Mouse (Mus musculus): ENCODE data around the gene Ern1. TPM values are rescaled to one million over a fixed set of nuclear protein-coding genes. Genes with fewer than 3 reads are reported as not detected.

The Ern1 gene
- total RNA-seq, 2 experiments from 2014 or later: 10.4 to 11.3 TPM

DNA sequence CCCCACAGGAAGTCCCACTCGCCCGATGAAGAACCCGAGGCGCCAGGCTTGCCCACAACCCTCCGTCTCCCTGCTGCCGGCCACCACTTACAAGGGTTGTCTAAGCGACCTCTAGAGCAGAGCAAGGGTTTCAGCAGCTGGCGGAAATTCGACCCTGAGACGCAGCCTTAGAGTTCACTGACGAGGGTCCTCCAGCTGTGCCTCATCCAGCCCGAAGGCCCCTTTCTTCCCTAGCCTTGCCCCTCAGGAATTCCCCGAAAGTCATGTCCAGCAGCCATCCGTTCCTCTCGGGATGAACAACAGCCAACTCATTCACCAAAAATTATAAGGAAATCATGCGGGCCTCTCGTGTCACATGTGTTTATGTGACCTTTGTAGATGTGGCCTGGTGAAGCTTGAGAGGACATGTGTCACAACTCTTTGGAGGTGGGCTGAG, 492 bp upstream of the Ern1 start:
- Histone ChIP-seq H3K4me3 (peak overlapping the region; percentile 97), H3K27ac (no peak overlapping the region)
- no peak for DNase-seq (ENCODE audit: extremely low spot score in 1 of 2, low spot score in 2 of 2)
- intact Hi-C loops (cut with DNase I): no loop called here
- no peak for TF ChIP-seq CTCF (IDR thresholded peaks at IDR 0.05)

DNA sequence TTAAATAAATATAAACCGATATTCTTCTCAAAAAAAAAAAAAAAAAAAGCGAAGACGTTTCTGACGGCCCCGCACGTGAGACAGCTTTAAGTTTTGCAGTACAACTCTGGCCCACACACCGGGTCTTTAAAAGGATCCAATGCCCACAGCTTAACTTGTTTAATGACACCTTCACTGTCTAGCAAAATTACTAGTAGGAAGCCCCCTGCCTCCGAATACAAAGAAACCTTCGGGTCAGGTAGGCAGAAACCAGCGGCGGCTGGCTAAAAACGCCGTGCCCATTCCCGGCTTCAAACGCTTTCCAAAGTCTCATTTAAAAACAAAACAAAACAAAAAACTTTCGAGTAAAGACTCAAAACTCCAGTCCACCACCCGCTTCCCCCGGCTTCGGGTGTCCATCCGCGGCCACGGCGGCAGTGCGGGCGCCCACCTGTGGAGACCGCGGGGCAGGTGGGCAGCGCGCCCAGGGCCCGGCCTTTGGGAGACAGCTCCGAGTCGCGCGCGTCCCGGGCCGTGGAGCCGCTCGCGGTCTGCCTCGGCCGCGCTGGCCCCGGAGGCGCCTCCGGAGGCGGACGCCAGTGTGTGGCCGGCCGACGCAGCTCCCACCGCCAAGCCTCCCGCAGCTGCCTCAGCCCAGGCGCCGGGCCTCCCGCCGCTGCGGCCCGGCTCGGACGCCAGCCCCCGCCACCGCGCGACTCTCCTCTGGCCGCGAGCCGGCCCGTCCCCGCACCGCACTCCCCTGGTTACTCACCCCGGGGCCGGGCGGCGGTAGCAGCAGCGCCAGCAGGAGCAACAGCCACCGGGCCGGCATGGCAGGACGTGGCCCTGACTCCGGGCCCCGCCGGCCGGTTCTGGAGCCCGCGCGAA, 553 bp downstream of the Ern1 start:
- H3K4me3 ChIP-seq: peak overlapping the region; percentile 97
- DNase-seq (ENCODE audit: extremely low spot score in 1 of 2, low spot score in 2 of 2): peak in 1 of 2 experiments; percentile 37
- peak overlapping the region; percentile 86 for H3K27ac ChIP-seq
- intact Hi-C loops (cut with DNase I): no loop called here
- no peak for TF ChIP-seq CTCF (IDR thresholded peaks at IDR 0.05)

DNA sequence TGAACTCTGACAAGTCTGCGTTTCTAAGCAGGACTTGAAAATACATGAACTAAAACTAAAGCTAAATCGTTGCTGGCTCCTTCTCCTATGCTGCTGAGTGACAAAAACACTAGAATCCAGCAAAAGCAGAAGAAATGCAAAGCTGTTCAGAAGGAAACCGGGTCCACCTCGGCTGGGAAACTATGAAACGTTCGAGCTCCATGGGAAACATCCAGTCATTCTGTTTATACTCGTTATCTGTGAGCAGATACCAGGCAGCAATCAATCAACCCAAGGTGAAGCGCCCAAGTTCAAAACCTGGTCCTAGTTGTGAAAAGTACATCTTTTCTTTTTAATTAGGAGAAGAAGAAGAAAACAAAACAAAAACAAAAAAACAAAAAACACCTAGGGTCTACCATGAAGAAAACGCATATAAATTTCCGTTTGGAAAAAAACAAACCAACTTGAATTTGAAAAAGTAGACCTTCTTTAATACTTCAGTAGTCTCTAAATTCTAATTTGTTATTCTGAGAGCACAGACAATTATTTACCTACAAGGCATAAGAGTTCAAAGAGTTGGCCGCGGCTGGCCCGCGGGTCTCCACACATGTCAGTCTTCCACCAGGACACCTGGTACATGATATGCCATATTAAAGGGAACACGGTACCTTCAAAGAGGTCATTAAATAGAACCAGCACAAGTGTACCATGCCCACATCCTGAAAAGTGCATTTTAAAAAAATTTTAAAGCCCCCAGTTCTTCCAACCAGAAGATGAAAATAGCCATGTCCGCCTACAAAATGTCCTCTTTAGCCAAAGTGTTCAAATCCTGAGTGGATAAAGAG, 1.4 kb downstream of the Ern1 start:
- DNase-seq (ENCODE audit: extremely low spot score in 1 of 2, low spot score in 2 of 2): no peak
- Histone ChIP-seq H3K4me3 (peak overlapping the region; percentile 97), H3K27ac (no peak overlapping the region)
- intact Hi-C loops (cut with DNase I): no loop called here
- no peak for TF ChIP-seq CTCF (IDR thresholded peaks at IDR 0.05)

DNA sequence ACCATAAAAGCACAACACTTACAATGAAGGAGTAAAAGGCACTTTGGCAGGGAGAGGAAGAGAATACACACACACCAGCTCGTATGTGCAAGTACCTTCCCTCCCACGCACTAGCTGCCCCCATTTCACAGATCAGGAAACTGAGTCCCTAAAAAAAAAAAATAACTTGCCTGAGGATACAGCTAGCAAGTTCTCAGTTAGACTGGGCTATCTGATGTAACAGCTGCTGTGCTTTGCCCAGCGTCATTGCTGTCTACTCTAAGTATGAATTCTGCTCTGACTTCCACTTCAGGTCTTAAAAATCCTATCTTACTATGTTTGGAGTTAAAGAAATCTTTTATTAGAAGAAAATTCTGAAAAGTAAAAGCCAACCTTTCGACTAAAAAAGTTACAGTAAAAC, 2.0 kb downstream of the Ern1 start:
- Histone ChIP-seq H3K27ac (no peak overlapping the region), H3K4me3 (no peak overlapping the region)
- intact Hi-C loops (cut with DNase I): no loop called here
- DNase-seq (ENCODE audit: extremely low spot score in 1 of 2, low spot score in 2 of 2): no peak
- no peak for TF ChIP-seq CTCF (IDR thresholded peaks at IDR 0.05)

DNA sequence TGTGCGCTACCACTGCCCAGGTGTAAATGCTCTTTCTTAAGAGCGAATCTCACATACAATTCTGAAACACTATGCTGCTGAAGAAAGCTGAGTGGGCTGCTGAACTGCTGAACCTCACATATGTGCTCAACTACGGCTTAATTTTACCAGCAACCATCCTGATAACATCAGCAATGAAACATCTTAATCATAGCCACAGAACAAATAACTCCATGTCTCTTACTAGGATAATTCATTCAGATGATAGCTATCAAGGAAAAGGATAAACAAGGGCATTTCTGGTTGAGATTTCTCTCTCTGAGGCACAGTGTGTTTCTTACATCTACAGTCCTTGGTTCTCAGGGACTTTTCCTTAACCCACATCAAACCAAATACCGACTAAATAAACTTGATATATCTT, 2.8 kb downstream of the Ern1 start:
- no peak overlapping the region for H3K27ac ChIP-seq
- no peak for DNase-seq (ENCODE audit: extremely low spot score in 1 of 2, low spot score in 2 of 2)
- TF ChIP-seq CTCF (IDR thresholded peaks at IDR 0.05): no peak
- intact Hi-C loops (cut with DNase I): no loop called here
- H3K4me3 ChIP-seq: no peak overlapping the region

DNA sequence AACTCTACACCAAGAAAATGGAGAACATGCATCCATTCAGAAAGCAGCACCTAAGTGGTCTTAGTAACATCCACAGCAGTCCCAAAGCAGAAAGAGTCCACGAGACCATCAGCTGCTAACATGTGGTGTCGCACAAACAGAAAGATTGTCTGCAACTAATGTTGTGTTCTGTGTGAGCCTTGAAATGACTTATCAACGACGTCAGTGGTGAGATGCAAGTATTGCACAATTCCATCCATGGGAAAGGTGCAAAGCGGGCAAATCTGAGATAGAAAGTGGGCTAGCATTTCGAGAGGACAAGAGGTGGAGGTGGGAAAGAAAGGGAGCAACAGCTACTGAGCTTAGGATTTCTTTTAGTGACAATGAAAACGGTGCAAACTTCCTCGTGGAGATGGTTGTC, 4.8 kb downstream of the Ern1 start:
- intact Hi-C loops (cut with DNase I): no loop called here
- H3K4me3 ChIP-seq: no peak overlapping the region
- no peak for DNase-seq (ENCODE audit: extremely low spot score in 1 of 2, low spot score in 2 of 2)
- no peak overlapping the region for H3K27ac ChIP-seq
- TF ChIP-seq CTCF (IDR thresholded peaks at IDR 0.05): no peak

DNA sequence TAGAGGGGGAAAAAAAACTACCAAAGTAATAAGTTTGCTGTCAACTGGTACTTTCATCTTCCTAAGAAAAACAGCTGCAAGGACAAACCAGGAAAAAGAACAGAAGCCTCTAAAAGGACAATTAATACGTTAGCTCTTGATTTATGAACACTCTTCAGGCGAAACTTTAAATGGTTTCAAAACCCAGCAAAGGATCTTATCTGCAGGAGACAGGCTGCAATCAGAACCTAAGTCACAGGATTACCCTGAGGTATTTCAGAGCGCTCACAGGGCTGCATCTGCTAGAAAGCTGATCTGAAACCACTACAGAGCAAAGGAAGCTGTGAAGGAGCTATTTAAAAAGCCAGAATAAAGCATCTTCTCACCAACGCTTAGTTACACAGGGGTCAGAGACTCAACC, 6.0 kb downstream of the Ern1 start:
- intact Hi-C loops (cut with DNase I): no loop called here
- H3K27ac ChIP-seq: no peak overlapping the region
- TF ChIP-seq CTCF (IDR thresholded peaks at IDR 0.05): no peak
- no peak overlapping the region for H3K4me3 ChIP-seq
- DNase-seq (ENCODE audit: extremely low spot score in 1 of 2, low spot score in 2 of 2): no peak

DNA sequence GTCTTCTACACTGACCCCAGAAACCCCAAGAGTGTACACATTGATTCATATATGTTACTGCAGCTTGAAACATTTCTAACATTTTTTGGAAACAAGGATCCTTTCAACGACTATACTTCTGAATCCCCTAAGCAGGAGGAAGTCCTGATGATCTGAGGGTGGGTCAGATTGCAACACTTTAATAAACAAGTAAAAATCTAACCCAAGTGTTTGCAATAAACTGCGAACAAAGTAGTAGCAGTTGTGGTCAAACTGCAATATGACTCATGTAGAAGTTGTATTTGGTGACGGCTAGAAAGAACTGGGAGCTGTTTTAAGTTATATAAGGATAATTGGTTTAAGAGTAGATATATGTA, 7.1 kb downstream of the Ern1 start:
- TF ChIP-seq CTCF (IDR thresholded peaks at IDR 0.05): no peak
- no peak for DNase-seq (ENCODE audit: extremely low spot score in 1 of 2, low spot score in 2 of 2)
- no peak overlapping the region for H3K4me3 ChIP-seq
- intact Hi-C loops (cut with DNase I): no loop called here
- no peak overlapping the region for H3K27ac ChIP-seq

DNA sequence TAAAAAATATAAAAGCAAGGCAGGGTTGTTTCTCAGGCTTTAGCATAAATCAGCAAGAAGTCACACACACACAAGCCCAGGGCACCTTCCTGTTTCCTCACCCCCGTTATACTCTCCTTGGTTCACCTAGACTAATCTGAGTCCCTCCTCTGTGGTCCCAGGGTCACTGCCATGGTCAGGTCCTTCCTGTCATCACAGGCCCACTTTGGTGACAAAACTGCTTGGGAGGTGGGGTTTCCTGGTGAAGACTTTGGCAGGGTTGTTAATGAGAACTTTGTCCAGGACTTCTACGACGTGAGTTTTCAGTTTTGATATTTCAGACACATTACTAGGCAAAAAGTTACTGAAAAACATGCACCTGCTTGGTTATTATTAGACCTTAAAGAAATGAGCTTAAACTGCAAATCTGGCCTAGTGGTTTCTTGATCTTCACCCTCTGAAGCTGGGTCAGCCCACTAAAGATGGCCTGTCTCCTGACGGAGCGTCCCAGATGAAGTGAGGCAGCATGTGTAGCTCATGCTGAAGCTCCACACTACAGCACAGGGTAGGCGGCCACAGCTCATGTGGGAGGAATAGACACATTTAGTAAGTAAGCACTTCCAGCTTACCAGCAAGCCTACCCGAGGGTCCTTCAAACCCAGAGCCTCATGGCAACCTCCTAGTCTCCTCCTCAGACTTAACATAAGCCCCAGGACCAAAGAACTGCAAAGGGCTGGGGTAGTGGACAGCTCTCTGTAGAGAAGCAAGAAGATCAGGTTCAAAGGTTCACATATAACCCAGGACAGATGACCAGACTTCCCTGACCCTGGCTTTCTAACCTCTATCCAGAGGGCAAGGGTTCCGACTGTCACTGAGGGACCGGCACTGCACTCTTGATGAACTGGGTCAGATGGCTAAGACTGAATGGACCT, 7.8 kb downstream of the Ern1 start:
- H3K27ac ChIP-seq: no peak overlapping the region
- no peak overlapping the region for H3K4me3 ChIP-seq
- no peak for TF ChIP-seq CTCF (IDR thresholded peaks at IDR 0.05)
- no peak for DNase-seq (ENCODE audit: extremely low spot score in 1 of 2, low spot score in 2 of 2)
- intact Hi-C loops (cut with DNase I): no loop called here

DNA sequence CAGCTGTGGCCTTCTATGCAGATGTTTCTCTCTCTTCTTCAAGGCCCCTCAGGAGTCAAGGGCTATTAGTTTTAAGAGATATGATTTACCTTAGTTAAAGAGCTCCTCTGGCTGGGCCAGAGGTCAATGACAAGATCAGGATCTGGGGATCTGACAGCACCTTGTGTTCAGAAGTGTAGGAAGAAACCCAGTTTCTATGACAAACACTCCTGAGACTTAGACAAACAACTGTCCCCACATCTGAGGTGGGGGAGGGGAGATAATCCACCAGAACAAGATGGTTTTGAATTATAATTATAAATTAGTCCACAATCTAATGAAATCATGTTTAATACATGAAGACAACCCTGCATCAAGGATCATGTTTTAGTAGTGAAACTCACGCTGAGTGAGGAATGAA, 8.9 kb downstream of the Ern1 start:
- no peak for TF ChIP-seq CTCF (IDR thresholded peaks at IDR 0.05)
- H3K27ac ChIP-seq: no peak overlapping the region
- no peak overlapping the region for H3K4me3 ChIP-seq
- intact Hi-C loops (cut with DNase I): no loop called here
- no peak for DNase-seq (ENCODE audit: extremely low spot score in 1 of 2, low spot score in 2 of 2)

DNA sequence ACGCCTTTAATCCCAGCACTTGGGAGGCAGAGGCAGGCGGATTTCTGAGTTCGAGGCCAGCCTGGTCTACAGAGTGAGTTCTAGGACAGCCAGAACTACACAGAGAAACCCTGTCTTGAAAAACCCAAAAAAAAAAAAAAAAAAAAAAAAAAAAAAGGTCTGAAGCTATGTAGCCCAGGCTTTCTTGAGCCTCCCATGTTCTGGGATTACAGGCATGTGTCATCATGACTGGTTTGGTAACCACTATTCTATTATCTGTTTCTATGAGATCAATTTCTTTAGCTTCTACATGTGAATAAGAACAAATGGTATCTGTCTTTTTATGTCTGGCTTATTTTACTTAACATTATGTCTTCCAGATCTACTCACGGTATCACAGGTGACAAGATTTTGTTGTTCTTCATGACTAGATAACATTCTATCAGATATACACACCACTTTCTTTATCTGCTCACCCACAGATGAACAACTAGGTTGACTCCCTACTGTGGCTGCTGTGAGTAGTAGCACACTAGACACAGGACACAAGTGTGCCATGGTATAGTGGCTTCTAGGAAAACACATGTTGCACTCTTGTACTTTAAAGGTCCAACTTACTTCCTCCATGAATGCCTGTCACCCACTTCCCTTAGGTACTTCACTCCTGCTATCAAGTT, 10.0 kb downstream of the Ern1 start:
- no peak for TF ChIP-seq CTCF (IDR thresholded peaks at IDR 0.05)
- intact Hi-C loops (cut with DNase I): no loop called here
- DNase-seq (ENCODE audit: extremely low spot score in 1 of 2, low spot score in 2 of 2): no peak
- no peak overlapping the region for H3K27ac ChIP-seq
- no peak overlapping the region for H3K4me3 ChIP-seq
